Mouse (Mus musculus): ENCODE measurements at regions not wholly inside any gene's neighbourhood (a gene's known extent, or its start where the extent isn't known, plus 50 kb on each side); places are given as distances from the start of the nearest gene placed in this dataset.

- peak; percentile 56 for DNase-seq (ENCODE audit: low read depth, low spot score)
Measured at GRCm38 (mm10) chr11:92629319-92629718, 468.5 kb upstream of the Car10 start.
